Mouse (Mus musculus): ENCODE results near the gene Cd209a.
"Not testable (repeated sequence)": the region's sequence is repeated elsewhere in the genome, so short reads cannot be mapped to it uniquely, and the experiment has no call there.

Cd209a gene

DNA sequence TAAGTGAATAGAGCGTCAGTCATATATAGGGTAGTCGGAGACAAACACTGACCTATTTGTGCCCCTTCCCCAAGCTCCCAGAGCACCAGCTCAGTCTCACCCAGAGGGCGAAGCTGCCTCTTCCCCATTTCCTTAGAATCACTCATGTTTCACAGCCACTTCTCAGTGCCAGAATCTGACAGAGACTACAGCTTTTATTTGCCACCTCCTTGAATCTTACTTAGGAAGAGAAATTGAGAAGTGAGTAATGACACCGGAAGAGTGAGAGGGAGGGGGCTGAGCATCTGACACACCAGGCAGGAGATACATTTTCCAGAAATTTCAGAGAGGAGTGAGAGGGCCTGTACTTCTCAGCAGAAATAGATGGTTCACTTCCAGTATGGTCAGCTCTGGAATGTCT lies at the start of gene Cd209a:
Gene Cd209a, minus strand, starts transcription at position 224 of the 400 bp plus-strand sequence.
- DNase-seq (ENCODE audit: low spot score in 2 of 2) = no peak

DNA sequence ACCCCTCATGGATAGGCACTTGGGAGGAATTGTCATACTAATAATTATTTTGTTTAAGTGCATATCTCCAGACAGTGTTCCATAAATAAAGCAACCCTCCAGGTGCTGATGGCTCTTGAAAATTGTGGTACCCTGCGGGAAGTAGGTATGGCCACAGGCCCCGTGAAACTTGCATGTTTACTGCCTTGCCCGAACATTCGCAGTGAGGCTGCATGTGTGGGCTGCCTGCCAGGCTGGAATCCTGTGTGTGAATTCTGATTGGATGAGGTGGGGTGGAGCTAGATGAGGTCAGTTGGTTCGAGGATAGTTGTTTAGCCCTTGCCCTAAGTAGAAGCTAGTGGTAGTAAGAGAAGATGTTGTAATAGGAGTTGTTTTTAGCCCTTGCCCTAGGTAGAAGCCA lies 19.9 kb upstream of the Cd209a start:
- DNase-seq (ENCODE audit: low spot score in 2 of 2) = not testable (repeated sequence)

DNA sequence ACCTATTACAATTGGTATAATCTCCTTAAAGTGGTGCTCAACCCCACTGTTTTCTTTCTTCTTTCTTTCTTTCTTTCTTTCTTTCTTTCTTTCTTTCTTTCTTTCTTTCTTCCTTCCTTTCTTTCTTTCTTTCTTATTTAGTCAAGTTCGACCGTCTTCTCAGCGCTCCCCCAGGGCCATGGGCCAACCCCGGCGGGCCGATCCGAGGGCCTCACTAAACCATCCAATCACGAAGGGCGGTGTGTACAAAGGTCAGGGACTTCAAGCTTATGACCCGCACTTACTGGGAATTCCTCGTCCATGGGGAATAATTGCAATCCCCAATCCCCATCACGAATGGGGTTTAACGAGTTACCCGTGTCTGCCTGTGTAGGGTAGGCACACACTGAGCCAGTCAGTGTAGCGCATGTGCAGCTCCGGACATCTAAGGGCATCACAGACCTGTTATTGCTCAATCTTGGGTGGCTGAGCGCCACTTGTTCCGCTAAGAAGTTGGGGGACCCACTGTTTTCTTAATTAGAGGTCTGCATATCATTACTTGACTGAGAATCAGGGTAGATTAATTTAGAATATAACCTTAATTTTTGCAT lies 5.6 kb upstream of the Cd209a start:
- peak; percentile 63 to 73 for DNase-seq (ENCODE audit: low spot score in 2 of 2)

DNA sequence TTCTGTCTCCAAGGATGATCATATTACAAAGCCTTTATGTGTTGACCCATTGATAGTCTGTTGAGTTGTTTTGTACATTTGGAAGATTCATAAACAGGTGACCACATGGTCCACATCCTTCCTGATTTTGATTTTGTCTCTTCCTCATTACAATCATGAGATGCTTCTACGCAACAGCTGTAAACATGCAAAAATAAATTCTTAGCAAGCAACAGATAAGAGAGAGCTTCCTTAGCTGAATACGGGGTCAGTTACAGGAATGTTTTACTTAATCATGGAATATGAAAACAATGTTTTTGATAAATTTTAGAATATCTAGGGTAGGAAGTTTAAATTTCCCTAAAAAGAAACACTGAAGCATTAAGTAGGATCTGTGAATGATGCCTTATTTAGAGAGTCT lies 11.8 kb downstream of the Cd209a start:
- DNase-seq (ENCODE audit: low spot score in 2 of 2) = no peak

GRCm38 (mm10) chr8:3735599-3735998 lies 13.2 kb downstream of the Cd209a start:
- DNase-seq (ENCODE audit: low spot score in 2 of 2) = no peak

GRCm38 (mm10) chr8:3734084-3734483 lies 14.7 kb downstream of the Cd209a start:
- no peak for DNase-seq (ENCODE audit: low spot score in 2 of 2)

GRCm38 (mm10) chr8:3721041-3721440 lies 27.7 kb downstream of the Cd209a start:
- DNase-seq (ENCODE audit: low spot score in 2 of 2) = peak in 1 of 2 experiments; percentile 36

GRCm38 (mm10) chr8:3720551-3720950 lies 28.2 kb downstream of the Cd209a start, which contains the start of gene Clec4g:
Gene Clec4g (minus strand): TSS chr8:3720651.
- DNase-seq (ENCODE audit: low spot score in 2 of 2) = no peak

GRCm38 (mm10) chr8:3718559-3718958 lies 30.2 kb downstream of the Cd209a start:
- DNase-seq (ENCODE audit: low spot score in 2 of 2) = peak; percentile 50 to 76

GRCm38 (mm10) chr8:3717321-3717954 lies 31.3 kb downstream of the Cd209a start:
- no peak for DNase-seq (ENCODE audit: low spot score in 2 of 2)

DNA sequence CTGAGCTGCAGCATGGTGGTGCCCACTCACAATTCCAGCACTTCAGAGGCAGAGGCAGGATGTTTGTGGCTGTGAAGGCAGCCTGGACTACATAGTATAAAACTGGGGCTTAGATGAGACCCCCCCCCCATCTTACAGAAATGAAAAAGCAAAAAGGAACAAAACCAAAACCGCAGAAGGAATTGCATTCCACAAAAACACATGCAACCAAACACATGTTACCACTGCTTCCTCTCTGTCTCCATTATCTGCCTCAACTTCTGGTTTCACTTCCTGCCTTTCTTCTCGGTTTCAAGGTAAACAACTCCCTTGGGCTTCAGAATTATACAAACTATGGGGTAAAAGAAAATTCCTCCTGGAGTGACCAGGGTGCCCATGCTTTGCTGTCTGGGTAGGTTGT lies 37.1 kb downstream of the Cd209a start:
- DNase-seq (ENCODE audit: low spot score in 2 of 2) = no peak

- no peak for DNase-seq (ENCODE audit: low spot score in 2 of 2)
These were observed 38.5 kb downstream of the Cd209a start for GRCm38 (mm10) chr8:3710312-3710711.

DNA sequence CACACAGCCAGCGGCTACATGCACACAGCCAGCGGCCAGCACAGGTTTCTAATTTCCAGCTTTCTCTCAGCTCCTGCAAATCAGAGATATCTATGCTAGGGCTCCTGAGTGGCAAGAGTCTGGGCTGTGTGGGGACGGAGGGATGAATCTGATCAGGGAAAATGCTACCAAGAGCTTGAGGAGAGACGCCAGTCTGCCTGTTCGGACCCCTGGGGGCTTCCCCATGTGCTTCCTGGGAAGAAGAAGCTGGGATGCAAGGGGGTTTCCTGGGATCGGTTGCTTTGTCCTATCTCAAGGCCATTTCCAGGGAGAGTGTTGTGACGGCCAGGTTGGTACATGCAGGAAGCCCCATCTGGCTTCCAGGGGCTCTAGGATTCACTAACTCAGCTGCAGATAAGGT lies 41.2 kb downstream of the Cd209a start:
- no peak for DNase-seq (ENCODE audit: low spot score in 2 of 2)

- no peak for DNase-seq (ENCODE audit: low spot score in 2 of 2)
These were observed 43.1 kb downstream of the Cd209a start for GRCm38 (mm10) chr8:3705711-3706110.

- DNase-seq (ENCODE audit: low spot score in 2 of 2) = no peak
These were observed 47.3 kb downstream of the Cd209a start for GRCm38 (mm10) chr8:3701491-3701890.

GRCm38 (mm10) chr8:3694121-3694520 lies 54.7 kb downstream of the Cd209a start, which contains the start of gene Fcer2a:
Gene Fcer2a (minus strand): TSS chr8:3694175.
- no peak for DNase-seq (ENCODE audit: low spot score in 2 of 2)
